Mouse (Mus musculus): ENCODE measurements around the gene Ctsk. TPM values are rescaled to one million over a fixed set of nuclear protein-coding genes. Genes with fewer than 3 reads are reported as not detected.

Gene Ctsk
- polyA plus RNA-seq (2014; fragmentation: Nextera tagmentation; extraction: Ambion mirVana), result 9.9 and 14.0 TPM in 2 replicates

- peaks cover 6% of the 10 kb centered on the region; the same call in 1 of the 2 replicates for H3K4me1 ChIP-seq (ENCODE audit: control insufficient read depth, insufficient read depth, low read length)
- H3K27ac ChIP-seq (ENCODE audit: low read depth, low read length), result peak within 1 kb of the TSS; percentile 47
- 79% methylated on average over 7 of the region's 7 CpGs for WGBS (ENCODE audit: insufficient replicate concordance)
- H3K36me3 ChIP-seq (ENCODE audit: control insufficient read depth, insufficient read depth, low read length), result peaks cover 9% of the 10 kb centered on the region
- H3K4me2 ChIP-seq, result peak within 1 kb of the TSS; percentile 41
- no peaks in the 10 kb centered on the region for H3K27me3 ChIP-seq (ENCODE audit: control insufficient read depth, insufficient read depth, low read length)
- H3K4me3 ChIP-seq (ENCODE audit: low read depth, low read length), result no peak within 1 kb of the TSS
- no peak within 1 kb of the TSS for H3K9ac ChIP-seq (ENCODE audit: low read depth, low read length)
- ATAC-seq (replicated peaks; ENCODE audit: insufficient number of reproducible peaks, low FRiP score, low TSS enrichment), result no peak
- H3K9me3 ChIP-seq (replicated peaks; ENCODE audit: control insufficient read depth, low read length), result no peaks in the 10 kb centered on the region
Observed at GRCm38 (mm10) chr3:95499024-95499423, at the start of gene Ctsk. Ctsk (plus strand) TSS chr3:95499256.

DNA sequence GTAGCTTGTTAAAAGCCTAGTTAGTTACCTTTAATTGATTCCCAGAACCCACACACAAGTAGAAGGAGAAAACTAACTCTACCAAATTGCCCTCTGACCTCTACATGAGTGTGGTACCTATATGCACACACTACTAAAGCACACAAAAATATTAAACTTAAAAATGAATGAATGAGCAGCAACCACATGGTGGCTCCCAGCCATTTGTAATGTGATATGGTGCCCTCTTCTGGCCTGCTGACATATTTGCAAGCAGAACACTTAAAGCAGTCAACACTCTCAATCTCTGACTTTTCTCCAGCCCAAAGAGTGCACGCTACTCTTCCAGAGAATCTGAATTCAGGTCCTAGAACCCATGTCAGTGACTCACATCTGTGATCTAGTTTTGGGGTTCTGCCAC, 48.6 kb upstream of the Ctsk start:
- Histone ChIP-seq H3K27me3 (ENCODE audit: control insufficient read depth, insufficient read depth, low read length) (no peaks in the 10 kb centered on the region), H3K9me3 (replicated peaks; ENCODE audit: control insufficient read depth, low read length) (no peaks in the 10 kb centered on the region), H3K4me3 (ENCODE audit: low read depth, low read length) (no peak overlapping the region), H3K4me2 (no peak overlapping the region), H3K9ac (ENCODE audit: low read depth, low read length) (no peak overlapping the region), H3K4me1 (ENCODE audit: control insufficient read depth, insufficient read depth, low read length) (peaks cover 5% of the 10 kb centered on the region), H3K36me3 (ENCODE audit: control insufficient read depth, insufficient read depth, low read length) (peaks cover 7% of the 10 kb centered on the region), H3K27ac (ENCODE audit: low read depth, low read length) (no peak overlapping the region)
- ATAC-seq (replicated peaks; ENCODE audit: insufficient number of reproducible peaks, low FRiP score, low TSS enrichment), result no peak
- WGBS (ENCODE audit: insufficient replicate concordance), result 31% methylated on average over 1 of the region's 1 CpGs

DNA sequence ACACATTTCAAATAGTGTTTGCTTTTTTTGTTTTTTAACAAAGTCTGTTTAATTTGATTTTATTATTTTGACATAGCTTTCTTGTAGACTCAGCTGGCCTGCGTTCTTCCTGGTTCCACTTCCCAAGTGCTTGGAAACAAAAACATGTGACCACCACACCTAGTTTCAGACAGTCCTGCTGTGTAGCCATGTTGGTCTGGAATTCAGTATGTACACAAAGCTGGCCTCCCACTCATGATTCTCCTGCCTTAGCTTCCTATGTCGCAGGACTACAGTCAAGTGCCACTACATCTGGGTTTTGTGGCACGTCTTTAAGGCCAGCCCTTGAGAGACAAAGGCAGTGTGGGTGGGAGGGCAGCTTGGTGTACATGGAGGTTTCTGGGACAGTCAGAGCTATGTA, 48.1 kb upstream of the Ctsk start:
- Histone ChIP-seq H3K9me3 (replicated peaks; ENCODE audit: control insufficient read depth, low read length) (no peaks in the 10 kb centered on the region), H3K27me3 (ENCODE audit: control insufficient read depth, insufficient read depth, low read length) (no peaks in the 10 kb centered on the region), H3K9ac (ENCODE audit: low read depth, low read length) (no peak overlapping the region), H3K36me3 (ENCODE audit: control insufficient read depth, insufficient read depth, low read length) (peaks cover 7% of the 10 kb centered on the region), H3K4me1 (ENCODE audit: control insufficient read depth, insufficient read depth, low read length) (peaks cover 5% of the 10 kb centered on the region), H3K4me2 (no peak overlapping the region), H3K27ac (ENCODE audit: low read depth, low read length) (no peak overlapping the region), H3K4me3 (ENCODE audit: low read depth, low read length) (no peak overlapping the region)
- ATAC-seq (replicated peaks; ENCODE audit: insufficient number of reproducible peaks, low FRiP score, low TSS enrichment), result no peak
- 92% methylated on average over 3 of the region's 3 CpGs for WGBS (ENCODE audit: insufficient replicate concordance)

- H3K27me3 ChIP-seq (ENCODE audit: control insufficient read depth, insufficient read depth, low read length), result no peaks in the 10 kb centered on the region
- no peak overlapping the region for H3K4me3 ChIP-seq (ENCODE audit: low read depth, low read length)
- WGBS (ENCODE audit: insufficient replicate concordance), result 96% methylated on average over 5 of the region's 5 CpGs
- no peak overlapping the region for H3K27ac ChIP-seq (ENCODE audit: low read depth, low read length)
- H3K9ac ChIP-seq (ENCODE audit: low read depth, low read length), result no peak overlapping the region
- peaks cover 5% of the 10 kb centered on the region for H3K4me1 ChIP-seq (ENCODE audit: control insufficient read depth, insufficient read depth, low read length)
- no peak overlapping the region for H3K4me2 ChIP-seq
- peaks cover 4% of the 10 kb centered on the region for H3K36me3 ChIP-seq (ENCODE audit: control insufficient read depth, insufficient read depth, low read length)
- no peaks in the 10 kb centered on the region for H3K9me3 ChIP-seq (replicated peaks; ENCODE audit: control insufficient read depth, low read length)
- no peak for ATAC-seq (replicated peaks; ENCODE audit: insufficient number of reproducible peaks, low FRiP score, low TSS enrichment)
Observed at GRCm38 (mm10) chr3:95456367-95456766, 42.7 kb upstream of the Ctsk start.

- no peak overlapping the region for H3K4me3 ChIP-seq (ENCODE audit: low read depth, low read length)
- no peak overlapping the region for H3K4me2 ChIP-seq
- H3K9me3 ChIP-seq (replicated peaks; ENCODE audit: control insufficient read depth, low read length), result no peaks in the 10 kb centered on the region
- ATAC-seq (replicated peaks; ENCODE audit: insufficient number of reproducible peaks, low FRiP score, low TSS enrichment), result no peak
- no peak overlapping the region for H3K9ac ChIP-seq (ENCODE audit: low read depth, low read length)
- 56% methylated on average over 3 of the region's 3 CpGs for WGBS (ENCODE audit: insufficient replicate concordance)
- no peaks in the 10 kb centered on the region for H3K27me3 ChIP-seq (ENCODE audit: control insufficient read depth, insufficient read depth, low read length)
- no peak overlapping the region for H3K27ac ChIP-seq (ENCODE audit: low read depth, low read length)
- H3K4me1 ChIP-seq (ENCODE audit: control insufficient read depth, insufficient read depth, low read length), result no peaks in the 10 kb centered on the region
- H3K36me3 ChIP-seq (ENCODE audit: control insufficient read depth, insufficient read depth, low read length), result peaks cover 11% of the 10 kb centered on the region
Observed at GRCm38 (mm10) chr3:95457758-95458157, 41.3 kb upstream of the Ctsk start.

DNA sequence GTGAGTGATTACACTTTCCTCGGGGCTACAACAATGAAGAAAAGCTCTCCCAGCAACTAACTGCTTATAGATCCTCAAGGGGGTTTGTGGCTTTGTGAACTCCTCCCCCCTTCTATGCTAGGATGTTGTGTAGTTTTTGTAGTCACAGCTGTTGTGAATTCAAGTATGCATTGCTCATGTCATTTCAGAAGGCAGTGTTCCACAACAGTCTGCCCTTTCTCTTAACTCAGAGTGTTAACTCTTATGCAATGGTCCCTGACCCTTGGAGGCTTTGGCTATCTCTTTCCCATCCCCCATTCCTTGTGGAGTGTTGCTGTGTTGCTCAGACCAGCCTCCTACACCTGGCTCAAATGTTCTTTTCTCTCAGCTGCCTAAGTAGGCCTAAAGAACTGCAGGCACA, 39.7 kb upstream of the Ctsk start:
- Histone ChIP-seq H3K4me1 (ENCODE audit: control insufficient read depth, insufficient read depth, low read length) (no peaks in the 10 kb centered on the region), H3K4me2 (no peak overlapping the region), H3K9me3 (replicated peaks; ENCODE audit: control insufficient read depth, low read length) (no peaks in the 10 kb centered on the region), H3K27me3 (ENCODE audit: control insufficient read depth, insufficient read depth, low read length) (no peaks in the 10 kb centered on the region), H3K36me3 (ENCODE audit: control insufficient read depth, insufficient read depth, low read length) (peaks cover 7% of the 10 kb centered on the region), H3K9ac (ENCODE audit: low read depth, low read length) (no peak overlapping the region), H3K4me3 (ENCODE audit: low read depth, low read length) (no peak overlapping the region), H3K27ac (ENCODE audit: low read depth, low read length) (no peak overlapping the region)
- no peak for ATAC-seq (replicated peaks; ENCODE audit: insufficient number of reproducible peaks, low FRiP score, low TSS enrichment)
- WGBS (ENCODE audit: insufficient replicate concordance), result 64% methylated on average over 1 of the region's 1 CpGs

DNA sequence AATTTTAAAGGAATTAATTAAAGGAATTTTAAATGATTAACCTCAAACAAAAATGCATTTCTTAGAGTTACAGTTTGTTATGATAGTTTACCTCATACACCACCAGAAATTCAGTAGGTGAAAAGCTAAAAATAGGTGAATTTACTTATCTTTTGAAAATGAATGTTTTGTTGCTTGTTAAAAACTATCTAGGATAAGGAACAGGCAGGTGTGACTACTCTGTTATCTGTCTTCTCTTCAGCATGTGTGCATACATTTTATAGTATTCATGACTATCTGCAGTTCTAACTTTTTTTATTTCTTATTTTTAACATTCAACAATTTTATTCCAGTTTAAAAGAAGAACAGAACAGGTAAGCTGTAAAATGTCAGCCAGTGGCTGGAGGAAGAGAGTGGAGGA, 35.2 kb upstream of the Ctsk start:
- Histone ChIP-seq H3K4me2 (no peak overlapping the region), H3K36me3 (ENCODE audit: control insufficient read depth, insufficient read depth, low read length) (peaks cover 7% of the 10 kb centered on the region; the same call in 1 of the 2 replicates), H3K4me3 (ENCODE audit: low read depth, low read length) (no peak overlapping the region), H3K4me1 (ENCODE audit: control insufficient read depth, insufficient read depth, low read length) (no peaks in the 10 kb centered on the region), H3K27ac (ENCODE audit: low read depth, low read length) (no peak overlapping the region), H3K9me3 (replicated peaks; ENCODE audit: control insufficient read depth, low read length) (no peaks in the 10 kb centered on the region), H3K9ac (ENCODE audit: low read depth, low read length) (no peak overlapping the region), H3K27me3 (ENCODE audit: control insufficient read depth, insufficient read depth, low read length) (no peaks in the 10 kb centered on the region)
- no peak for ATAC-seq (replicated peaks; ENCODE audit: insufficient number of reproducible peaks, low FRiP score, low TSS enrichment)

- Histone ChIP-seq H3K27ac (ENCODE audit: low read depth, low read length) (no peak overlapping the region), H3K9ac (ENCODE audit: low read depth, low read length) (no peak overlapping the region), H3K4me3 (ENCODE audit: low read depth, low read length) (no peak overlapping the region), H3K4me1 (ENCODE audit: control insufficient read depth, insufficient read depth, low read length) (no peaks in the 10 kb centered on the region), H3K36me3 (ENCODE audit: control insufficient read depth, insufficient read depth, low read length) (peaks cover 15% of the 10 kb centered on the region), H3K27me3 (ENCODE audit: control insufficient read depth, insufficient read depth, low read length) (no peaks in the 10 kb centered on the region), H3K9me3 (replicated peaks; ENCODE audit: control insufficient read depth, low read length) (no peaks in the 10 kb centered on the region), H3K4me2 (no peak overlapping the region)
- ATAC-seq (replicated peaks; ENCODE audit: insufficient number of reproducible peaks, low FRiP score, low TSS enrichment), result no peak
- WGBS (ENCODE audit: insufficient replicate concordance), result 91% methylated on average over 1 of the region's 1 CpGs
Observed at GRCm38 (mm10) chr3:95478966-95479365, 20.1 kb upstream of the Ctsk start.

DNA sequence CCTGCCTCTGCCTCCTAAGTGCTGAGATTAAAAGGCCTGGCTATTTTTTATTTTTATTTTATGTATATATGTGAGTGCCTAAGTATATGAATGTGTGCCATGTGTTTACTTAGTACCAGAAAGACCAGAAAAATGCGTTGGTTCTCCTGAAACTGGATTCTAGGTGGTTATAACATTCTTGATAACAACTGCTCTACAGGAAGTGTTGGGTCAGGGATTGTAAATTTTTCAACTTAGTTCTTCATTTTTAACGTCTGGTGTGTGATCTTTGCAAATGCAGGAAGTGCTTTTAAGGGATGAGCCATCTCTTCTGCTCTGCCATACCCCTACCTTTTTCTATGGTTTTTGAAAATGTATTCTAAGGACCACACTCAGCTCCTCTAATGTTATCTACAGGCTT, 12.6 kb upstream of the Ctsk start:
- H3K36me3 ChIP-seq (ENCODE audit: control insufficient read depth, insufficient read depth, low read length), result peaks cover 35% of the 10 kb centered on the region
- no peak overlapping the region for H3K4me2 ChIP-seq
- no peaks in the 10 kb centered on the region for H3K4me1 ChIP-seq (ENCODE audit: control insufficient read depth, insufficient read depth, low read length)
- WGBS (ENCODE audit: insufficient replicate concordance), result 73% methylated on average over 2 of the region's 2 CpGs
- H3K4me3 ChIP-seq (ENCODE audit: low read depth, low read length), result no peak overlapping the region
- no peak overlapping the region for H3K27ac ChIP-seq (ENCODE audit: low read depth, low read length)
- no peak overlapping the region for H3K9ac ChIP-seq (ENCODE audit: low read depth, low read length)
- H3K27me3 ChIP-seq (ENCODE audit: control insufficient read depth, insufficient read depth, low read length), result no peaks in the 10 kb centered on the region
- H3K9me3 ChIP-seq (replicated peaks; ENCODE audit: control insufficient read depth, low read length), result no peaks in the 10 kb centered on the region
- ATAC-seq (replicated peaks; ENCODE audit: insufficient number of reproducible peaks, low FRiP score, low TSS enrichment), result no peak
